Mouse (Mus musculus): ENCODE results near the gene Hdgfl3.
A peak's percentile ranks its signal among the peaks of the same experiment; 100 is the strongest.

The Hdgfl3 gene

GRCm38 (mm10) chr7:81934267-81934745 lies at the start of gene Hdgfl3:
Hdgfl3 (minus strand) TSS chr7:81934473.
- peak; percentile 65 for DNase-seq (ENCODE audit: low read depth, low spot score)

GRCm38 (mm10) chr7:81983651-81984050 lies 49.4 kb upstream of the Hdgfl3 start:
- DNase-seq (ENCODE audit: low read depth, low spot score) = no peak

GRCm38 (mm10) chr7:81978304-81978703 lies 44.0 kb upstream of the Hdgfl3 start:
- DNase-seq (ENCODE audit: low read depth, low spot score) = no peak

- DNase-seq (ENCODE audit: low read depth, low spot score) = no peak
Observed at GRCm38 (mm10) chr7:81974616-81975015, 40.3 kb upstream of the Hdgfl3 start.

- no peak for DNase-seq (ENCODE audit: low read depth, low spot score)
Observed at GRCm38 (mm10) chr7:81973939-81974338, 39.7 kb upstream of the Hdgfl3 start.

- DNase-seq (ENCODE audit: low read depth, low spot score) = no peak
Observed at GRCm38 (mm10) chr7:81973339-81973738, 39.1 kb upstream of the Hdgfl3 start.

GRCm38 (mm10) chr7:81968975-81969374 lies 34.7 kb upstream of the Hdgfl3 start:
- DNase-seq (ENCODE audit: low read depth, low spot score) = no peak

GRCm38 (mm10) chr7:81968451-81968850 lies 34.2 kb upstream of the Hdgfl3 start:
- no peak for DNase-seq (ENCODE audit: low read depth, low spot score)

GRCm38 (mm10) chr7:81966195-81966594 lies 31.9 kb upstream of the Hdgfl3 start:
- DNase-seq (ENCODE audit: low read depth, low spot score) = no peak

- peak; percentile 35 for DNase-seq (ENCODE audit: low read depth, low spot score)
Observed at GRCm38 (mm10) chr7:81959704-81960103, 25.4 kb upstream of the Hdgfl3 start.

GRCm38 (mm10) chr7:81954208-81954846 lies 20.1 kb upstream of the Hdgfl3 start:
- peak; percentile 54 for DNase-seq (ENCODE audit: low read depth, low spot score)

- no peak for DNase-seq (ENCODE audit: low read depth, low spot score)
Observed at GRCm38 (mm10) chr7:81950499-81950898, 16.2 kb upstream of the Hdgfl3 start.

GRCm38 (mm10) chr7:81945398-81945797 lies 11.1 kb upstream of the Hdgfl3 start:
- peak; percentile 70 for DNase-seq (ENCODE audit: low read depth, low spot score)

GRCm38 (mm10) chr7:81934806-81935205 lies 533 bp upstream of the Hdgfl3 start:
- no peak for DNase-seq (ENCODE audit: low read depth, low spot score)

GRCm38 (mm10) chr7:81933601-81934266 lies 539 bp downstream of the Hdgfl3 start:
- DNase-seq (ENCODE audit: low read depth, low spot score) = no peak

- no peak for DNase-seq (ENCODE audit: low read depth, low spot score)
Observed at GRCm38 (mm10) chr7:81933061-81933600, 1.1 kb downstream of the Hdgfl3 start.

- DNase-seq (ENCODE audit: low read depth, low spot score) = no peak
Observed at GRCm38 (mm10) chr7:81932521-81933045, 1.7 kb downstream of the Hdgfl3 start.

- no peak for DNase-seq (ENCODE audit: low read depth, low spot score)
Observed at GRCm38 (mm10) chr7:81928998-81929397, 5.3 kb downstream of the Hdgfl3 start.

- no peak for DNase-seq (ENCODE audit: low read depth, low spot score)
Observed at GRCm38 (mm10) chr7:81921379-81921952, 12.8 kb downstream of the Hdgfl3 start.

GRCm38 (mm10) chr7:81920314-81920713 lies 14.0 kb downstream of the Hdgfl3 start:
- no peak for DNase-seq (ENCODE audit: low read depth, low spot score)

- no peak for DNase-seq (ENCODE audit: low read depth, low spot score)
Observed at GRCm38 (mm10) chr7:81918316-81918715, 16.0 kb downstream of the Hdgfl3 start.

- no peak for DNase-seq (ENCODE audit: low read depth, low spot score)
Observed at GRCm38 (mm10) chr7:81904926-81905325, 29.3 kb downstream of the Hdgfl3 start.
